Mouse (Mus musculus) embryonic facial prominence, embryonic 13.5 days (tissue): ENCODE results near the gene Gm13694. TPM values are rescaled to one million over a fixed set of nuclear protein-coding genes. Genes with fewer than 3 reads are reported as not detected.
"Not testable (repeated sequence)": the region's sequence is repeated elsewhere in the genome, so short reads cannot be mapped to it uniquely, and the experiment has no call there.

Experiments used
- ATAC-seq: fragments of 200-750 bp; cut with Nextera tagmentation; 2 replicates; pipeline ENCODE4 v1.8.0; 2017; ENCODE audit warnings: low read depth; ENCODE audit not compliant: insufficient number of reproducible peaks, insufficient read depth, low FRiP score, low TSS enrichment
- H3K27ac ChIP-seq: fragments of 300-500 bp; sonication (generic); 2 replicates; pipeline ENCODE4 v1.5.1; 2015; ENCODE audit warnings: moderate library complexity, mild to moderate bottlenecking, inconsistent platforms
- H3K27me3 ChIP-seq: fragments of 300-500 bp; sonication (generic); 2 replicates; pipeline ENCODE4 v1.6.1; 2015; ENCODE audit warnings: mild to moderate bottlenecking, inconsistent platforms
- H3K36me3 ChIP-seq: fragments of 300-500 bp; sonication (generic); 2 replicates; pipeline ENCODE4 v1.6.1; 2015; ENCODE audit warnings: mild to moderate bottlenecking, inconsistent platforms
- H3K4me1 ChIP-seq: fragments of 300-500 bp; sonication (generic); 2 replicates; pipeline ENCODE4 v1.6.1; 2015; ENCODE audit warnings: inconsistent platforms
- H3K4me2 ChIP-seq: fragments of 300-500 bp; sonication (generic); 2 replicates; pipeline ENCODE4 v1.6.1; 2015; ENCODE audit warnings: moderate library complexity, mild to moderate bottlenecking, inconsistent platforms
- H3K4me3 ChIP-seq: fragments of 300-500 bp; sonication (generic); 2 replicates; pipeline ENCODE4 v1.5.1; 2015; ENCODE audit warnings: mild to moderate bottlenecking, inconsistent platforms
- H3K9ac ChIP-seq: fragments of 300-500 bp; sonication (generic); 2 replicates; pipeline ENCODE4 v1.6.1; 2015; ENCODE audit warnings: mild to moderate bottlenecking, inconsistent platforms
- H3K9me3 ChIP-seq: fragments of 300-500 bp; sonication (generic); 2 replicates; pipeline ENCODE4 v1.6.1; 2016; ENCODE audit warnings: inconsistent platforms
- WGBS: fragments of 180-500 bp; shearing (Covaris S2); methylation state at CpG from one replicate; pipeline ENCODE4 v1.1.7; 2015; ENCODE audit warnings: mixed read lengths; 5-methylcytosine and 5-hydroxymethylcytosine counted together
- polyA plus RNA-seq: library from polyadenylated mRNA; unstranded; fragments of >200 nt; fragmentation: Nextera tagmentation; extraction: Ambion mirVana; gene quantifications from 2 replicates; pipeline ENCODE4 v1.2.1, GENCODE M21; 2015

Gene Gm13694
- not detected in 2 replicates for polyA plus RNA-seq

DNA sequence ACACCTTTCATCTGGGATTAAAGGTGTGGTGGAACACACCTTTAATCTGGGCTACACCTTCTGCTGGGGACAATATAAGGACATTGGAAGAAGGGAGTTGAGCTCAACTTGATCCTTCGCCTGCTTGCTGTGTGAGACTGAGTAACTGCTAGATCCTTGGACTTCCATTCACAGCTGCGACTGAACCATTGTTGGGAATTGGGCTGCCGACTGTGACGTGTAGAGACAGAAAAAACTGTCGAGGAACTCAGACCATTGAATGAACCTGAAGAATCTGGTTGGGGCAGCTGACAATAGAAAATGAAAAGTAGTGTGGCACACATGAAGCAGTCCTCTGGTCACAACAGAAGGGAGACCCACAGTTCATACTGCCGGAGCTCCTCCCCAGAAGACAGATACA is at the start of gene Gm13694:
Gene Gm13694, plus strand, starts transcription at position 301 of the 400 bp plus-strand sequence.
- not testable (repeated sequence) for H3K9me3 ChIP-seq, H3K4me1 ChIP-seq, H3K9ac ChIP-seq, ATAC-seq, H3K4me2 ChIP-seq, H3K4me3 ChIP-seq, H3K36me3 ChIP-seq, H3K27me3 ChIP-seq, H3K27ac ChIP-seq
- WGBS = no CpG with 5 or more reads among the region's 6 CpGs

DNA sequence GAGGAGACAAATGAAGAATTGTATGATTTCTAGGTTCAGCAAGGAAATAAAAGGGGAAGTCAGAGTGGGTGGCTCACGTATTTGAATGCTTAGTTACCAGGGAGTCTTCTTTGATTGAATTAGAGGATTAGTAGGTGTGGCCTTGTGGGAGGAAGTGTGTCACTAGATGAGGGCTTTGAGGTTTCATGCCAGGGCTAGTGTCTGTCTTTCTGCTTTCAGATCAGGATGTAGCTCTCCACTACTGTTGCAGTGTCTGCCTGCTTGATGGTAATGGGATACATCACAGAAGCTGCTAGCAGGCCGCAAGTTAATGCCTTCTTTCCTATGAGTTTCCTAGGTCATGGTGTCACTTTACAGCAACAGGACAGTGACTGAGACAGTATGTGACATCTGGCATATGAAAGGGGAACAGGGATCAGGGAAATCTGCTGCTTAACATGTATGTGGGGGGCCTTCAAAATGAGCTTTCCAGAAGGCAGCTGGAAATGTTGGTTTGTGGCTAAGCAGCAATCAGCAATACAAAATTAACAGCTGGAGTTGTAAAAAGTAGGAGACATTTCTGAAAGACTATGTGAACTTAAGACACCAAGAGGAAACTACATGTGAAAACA is 49.1 kb upstream of the Gm13694 start:
- Histone ChIP-seq H3K4me3 (no peak overlapping the region), H3K27ac (no peak overlapping the region), H3K36me3 (no peaks in the 10 kb centered on the region), H3K4me2 (no peak overlapping the region), H3K9me3 (no peaks in the 10 kb centered on the region), H3K4me1 (no peaks in the 10 kb centered on the region), H3K9ac (no peak overlapping the region), H3K27me3 (no peaks in the 10 kb centered on the region)
- ATAC-seq = no peak
- WGBS = 30% methylated on average over 2 of the region's 2 CpGs

DNA sequence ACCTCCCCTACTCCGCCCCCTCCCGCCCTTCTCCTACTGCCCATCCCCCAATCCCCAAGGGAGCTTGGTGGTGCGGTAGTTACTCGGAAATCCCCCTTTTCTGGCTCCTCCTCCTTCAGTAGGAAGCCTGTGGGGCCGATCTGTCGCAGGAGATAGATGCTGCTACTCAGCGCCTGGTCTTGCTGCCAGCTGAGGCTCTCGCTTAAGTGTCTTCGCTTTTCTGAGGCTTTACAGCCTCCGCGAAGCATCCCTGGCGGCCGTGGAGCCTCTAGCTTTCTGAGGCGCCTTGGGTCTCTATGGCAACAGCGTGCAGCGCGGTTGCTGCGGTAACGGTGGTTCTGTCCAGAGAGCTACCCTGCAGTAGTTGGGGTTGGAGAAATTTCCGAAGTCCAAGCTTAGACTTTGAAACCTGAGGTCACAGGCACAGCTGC is 37.8 kb upstream of the Gm13694 start, which contains the start of gene Zswim2:
Gene Zswim2, minus strand, starts transcription at position 298 of the 431 bp plus-strand sequence.
- Histone ChIP-seq H3K27ac (no peak within 1 kb of the TSS), H3K4me1 (peaks cover 6% of the 10 kb centered on the region), H3K36me3 (no peaks in the 10 kb centered on the region), H3K4me3 (peak within 1 kb of the TSS; percentile 38), H3K27me3 (no peaks in the 10 kb centered on the region), H3K9me3 (no peaks in the 10 kb centered on the region), H3K4me2 (peak within 1 kb of the TSS; percentile 65), H3K9ac (peak within 1 kb of the TSS; percentile 52)
- peak; percentile 56; the same call in 1 of the 2 replicates for ATAC-seq
- WGBS = under 1% methylated on average over 20 of the region's 20 CpGs

DNA sequence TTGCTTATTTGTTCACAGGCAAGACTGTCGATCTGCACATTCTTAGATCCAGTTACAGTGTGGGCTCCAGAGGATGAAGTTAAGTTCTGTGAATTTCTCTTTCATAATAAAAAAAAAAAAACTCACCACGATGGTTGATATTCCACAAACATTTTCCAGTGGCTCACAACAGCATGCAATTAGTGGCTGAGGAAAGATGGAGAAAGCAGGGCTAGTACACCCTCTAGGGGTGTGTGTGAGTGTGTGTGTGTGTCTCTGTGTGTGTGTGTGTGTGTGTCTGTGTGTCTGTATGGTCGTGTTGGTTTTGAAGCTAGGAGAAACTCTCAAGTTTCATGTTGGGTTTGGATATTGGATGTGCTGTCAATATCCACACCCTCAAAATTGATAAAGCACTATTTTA is 37.4 kb upstream of the Gm13694 start:
- Histone ChIP-seq H3K9ac (peak overlapping the region; percentile 52; the same call in 1 of the 2 replicates), H3K9me3 (no peaks in the 10 kb centered on the region), H3K27me3 (no peaks in the 10 kb centered on the region), H3K27ac (no peak overlapping the region), H3K4me2 (peak overlapping the region; percentile 65), H3K4me1 (peaks cover 6% of the 10 kb centered on the region), H3K4me3 (peak overlapping the region; percentile 38), H3K36me3 (no peaks in the 10 kb centered on the region)
- ATAC-seq = no peak
- WGBS = 26% methylated on average over 3 of the region's 3 CpGs

DNA sequence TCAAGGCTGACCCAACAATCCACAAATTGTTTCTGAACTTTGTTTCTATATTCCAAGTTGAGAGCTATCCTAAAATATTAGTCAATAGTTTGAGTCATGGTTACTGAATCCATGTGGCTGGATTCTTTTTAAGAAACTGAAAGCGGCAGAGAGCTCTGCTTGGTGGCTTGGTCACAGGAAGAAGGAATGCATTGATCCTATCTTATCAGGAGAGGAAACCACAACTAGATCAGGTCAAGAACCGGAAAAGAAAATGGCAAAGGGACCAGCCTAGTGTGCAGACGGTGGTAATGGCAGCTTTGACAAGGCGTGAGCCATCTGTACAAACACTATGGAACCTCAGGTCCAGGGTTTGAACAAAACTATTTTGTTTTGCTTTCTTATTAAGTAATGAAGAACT is 36.9 kb upstream of the Gm13694 start:
- Histone ChIP-seq H3K36me3 (no peaks in the 10 kb centered on the region), H3K9ac (no peak overlapping the region), H3K4me1 (peaks cover 6% of the 10 kb centered on the region), H3K27me3 (no peaks in the 10 kb centered on the region), H3K4me2 (no peak overlapping the region), H3K4me3 (no peak overlapping the region), H3K27ac (no peak overlapping the region), H3K9me3 (no peaks in the 10 kb centered on the region)
- no peak for ATAC-seq
- WGBS = 66% methylated on average over 4 of the region's 4 CpGs

DNA sequence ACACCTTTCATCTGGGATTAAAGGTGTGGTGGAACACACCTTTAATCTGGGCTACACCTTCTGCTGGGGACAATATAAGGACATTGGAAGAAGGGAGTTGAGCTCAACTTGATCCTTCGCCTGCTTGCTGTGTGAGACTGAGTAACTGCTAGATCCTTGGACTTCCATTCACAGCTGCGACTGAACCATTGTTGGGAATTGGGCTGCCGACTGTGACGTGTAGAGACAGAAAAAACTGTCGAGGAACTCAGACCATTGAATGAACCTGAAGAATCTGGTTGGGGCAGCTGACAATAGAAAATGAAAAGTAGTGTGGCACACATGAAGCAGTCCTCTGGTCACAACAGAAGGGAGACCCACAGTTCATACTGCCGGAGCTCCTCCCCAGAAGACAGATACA is 23.3 kb upstream of the Gm13694 start, which contains the start of gene Gm13698:
Gene Gm13698, plus strand, starts transcription at position 301 of the 400 bp plus-strand sequence.
- not testable (repeated sequence) for H3K4me3 ChIP-seq, H3K9ac ChIP-seq, H3K27ac ChIP-seq, H3K9me3 ChIP-seq, H3K27me3 ChIP-seq, ATAC-seq, H3K36me3 ChIP-seq, H3K4me1 ChIP-seq, H3K4me2 ChIP-seq
- WGBS = no CpG with 5 or more reads among the region's 6 CpGs

DNA sequence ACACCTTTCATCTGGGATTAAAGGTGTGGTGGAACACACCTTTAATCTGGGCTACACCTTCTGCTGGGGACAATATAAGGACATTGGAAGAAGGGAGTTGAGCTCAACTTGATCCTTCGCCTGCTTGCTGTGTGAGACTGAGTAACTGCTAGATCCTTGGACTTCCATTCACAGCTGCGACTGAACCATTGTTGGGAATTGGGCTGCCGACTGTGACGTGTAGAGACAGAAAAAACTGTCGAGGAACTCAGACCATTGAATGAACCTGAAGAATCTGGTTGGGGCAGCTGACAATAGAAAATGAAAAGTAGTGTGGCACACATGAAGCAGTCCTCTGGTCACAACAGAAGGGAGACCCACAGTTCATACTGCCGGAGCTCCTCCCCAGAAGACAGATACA is 17.5 kb upstream of the Gm13694 start, which contains the start of gene Gm13693:
Gene Gm13693, plus strand, starts transcription at position 301 of the 400 bp plus-strand sequence.
- not testable (repeated sequence) for H3K4me1 ChIP-seq

DNA sequence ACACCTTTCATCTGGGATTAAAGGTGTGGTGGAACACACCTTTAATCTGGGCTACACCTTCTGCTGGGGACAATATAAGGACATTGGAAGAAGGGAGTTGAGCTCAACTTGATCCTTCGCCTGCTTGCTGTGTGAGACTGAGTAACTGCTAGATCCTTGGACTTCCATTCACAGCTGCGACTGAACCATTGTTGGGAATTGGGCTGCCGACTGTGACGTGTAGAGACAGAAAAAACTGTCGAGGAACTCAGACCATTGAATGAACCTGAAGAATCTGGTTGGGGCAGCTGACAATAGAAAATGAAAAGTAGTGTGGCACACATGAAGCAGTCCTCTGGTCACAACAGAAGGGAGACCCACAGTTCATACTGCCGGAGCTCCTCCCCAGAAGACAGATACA is 11.7 kb upstream of the Gm13694 start, which contains the start of gene Gm13695:
Gene Gm13695, plus strand, starts transcription at position 301 of the 400 bp plus-strand sequence.
- H3K4me3 ChIP-seq, H3K4me2 ChIP-seq, ATAC-seq, H3K36me3 ChIP-seq, H3K9me3 ChIP-seq, H3K9ac ChIP-seq, H3K4me1 ChIP-seq, H3K27ac ChIP-seq, H3K27me3 ChIP-seq: not testable (repeated sequence)
- WGBS = no CpG with 5 or more reads among the region's 6 CpGs

More for the DNA sequence above, 17.5 kb upstream of the Gm13694 start, which contains the start of gene Gm13693:
- not testable (repeated sequence) for H3K9me3 ChIP-seq, H3K9ac ChIP-seq, H3K27ac ChIP-seq, H3K4me3 ChIP-seq, H3K27me3 ChIP-seq, H3K4me2 ChIP-seq, ATAC-seq, H3K36me3 ChIP-seq
- no CpG with 5 or more reads among the region's 6 CpGs for WGBS

DNA sequence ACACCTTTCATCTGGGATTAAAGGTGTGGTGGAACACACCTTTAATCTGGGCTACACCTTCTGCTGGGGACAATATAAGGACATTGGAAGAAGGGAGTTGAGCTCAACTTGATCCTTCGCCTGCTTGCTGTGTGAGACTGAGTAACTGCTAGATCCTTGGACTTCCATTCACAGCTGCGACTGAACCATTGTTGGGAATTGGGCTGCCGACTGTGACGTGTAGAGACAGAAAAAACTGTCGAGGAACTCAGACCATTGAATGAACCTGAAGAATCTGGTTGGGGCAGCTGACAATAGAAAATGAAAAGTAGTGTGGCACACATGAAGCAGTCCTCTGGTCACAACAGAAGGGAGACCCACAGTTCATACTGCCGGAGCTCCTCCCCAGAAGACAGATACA is 5.9 kb upstream of the Gm13694 start, which contains the start of gene Gm13696:
Gene Gm13696, plus strand, starts transcription at position 301 of the 400 bp plus-strand sequence.
- not testable (repeated sequence) for ATAC-seq, H3K27me3 ChIP-seq, H3K4me1 ChIP-seq, H3K9me3 ChIP-seq, H3K4me2 ChIP-seq, H3K36me3 ChIP-seq, H3K4me3 ChIP-seq, H3K27ac ChIP-seq, H3K9ac ChIP-seq
- WGBS = no CpG with 5 or more reads among the region's 6 CpGs

DNA sequence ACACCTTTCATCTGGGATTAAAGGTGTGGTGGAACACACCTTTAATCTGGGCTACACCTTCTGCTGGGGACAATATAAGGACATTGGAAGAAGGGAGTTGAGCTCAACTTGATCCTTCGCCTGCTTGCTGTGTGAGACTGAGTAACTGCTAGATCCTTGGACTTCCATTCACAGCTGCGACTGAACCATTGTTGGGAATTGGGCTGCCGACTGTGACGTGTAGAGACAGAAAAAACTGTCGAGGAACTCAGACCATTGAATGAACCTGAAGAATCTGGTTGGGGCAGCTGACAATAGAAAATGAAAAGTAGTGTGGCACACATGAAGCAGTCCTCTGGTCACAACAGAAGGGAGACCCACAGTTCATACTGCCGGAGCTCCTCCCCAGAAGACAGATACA is 5.7 kb downstream of the Gm13694 start, which contains the start of gene Gm13697:
Gene Gm13697, plus strand, starts transcription at position 301 of the 400 bp plus-strand sequence.
- WGBS = no CpG with 5 or more reads among the region's 6 CpGs
- not testable (repeated sequence) for H3K27ac ChIP-seq, H3K27me3 ChIP-seq, H3K4me1 ChIP-seq, ATAC-seq, H3K9ac ChIP-seq, H3K36me3 ChIP-seq, H3K9me3 ChIP-seq, H3K4me2 ChIP-seq, H3K4me3 ChIP-seq

DNA sequence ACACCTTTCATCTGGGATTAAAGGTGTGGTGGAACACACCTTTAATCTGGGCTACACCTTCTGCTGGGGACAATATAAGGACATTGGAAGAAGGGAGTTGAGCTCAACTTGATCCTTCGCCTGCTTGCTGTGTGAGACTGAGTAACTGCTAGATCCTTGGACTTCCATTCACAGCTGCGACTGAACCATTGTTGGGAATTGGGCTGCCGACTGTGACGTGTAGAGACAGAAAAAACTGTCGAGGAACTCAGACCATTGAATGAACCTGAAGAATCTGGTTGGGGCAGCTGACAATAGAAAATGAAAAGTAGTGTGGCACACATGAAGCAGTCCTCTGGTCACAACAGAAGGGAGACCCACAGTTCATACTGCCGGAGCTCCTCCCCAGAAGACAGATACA is 11.5 kb downstream of the Gm13694 start, which contains the start of gene Gm13691:
Gene Gm13691, plus strand, starts transcription at position 301 of the 400 bp plus-strand sequence.
- not testable (repeated sequence) for H3K9me3 ChIP-seq, H3K4me1 ChIP-seq

DNA sequence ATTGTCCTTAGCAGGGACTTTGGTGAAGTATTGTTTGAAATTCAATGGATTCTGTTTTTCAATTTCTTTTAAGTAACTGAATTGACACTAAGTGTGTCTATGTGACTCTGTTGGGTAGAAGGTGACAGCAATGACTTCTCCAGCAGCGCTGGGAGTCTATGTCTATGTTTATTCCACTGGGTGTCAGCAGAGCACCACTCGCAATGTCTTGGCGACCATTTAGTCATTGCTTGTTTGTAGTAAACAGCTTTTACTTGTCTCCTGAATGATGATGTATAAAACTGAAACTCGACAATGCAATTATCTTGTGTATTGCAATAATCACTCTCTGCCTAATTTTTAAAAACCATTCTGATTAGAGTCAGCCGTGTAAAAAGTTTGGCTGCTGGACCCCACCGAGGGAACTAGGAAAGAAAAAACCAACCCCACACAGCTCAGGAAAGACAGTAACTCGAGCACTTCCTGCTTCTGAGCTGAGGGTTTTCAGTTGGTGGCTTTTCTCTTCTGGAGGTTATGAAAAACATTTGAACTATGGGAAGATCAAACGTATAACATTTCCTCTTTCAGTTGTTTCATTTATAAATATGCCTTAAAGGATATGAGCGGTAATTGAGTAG is 15.0 kb downstream of the Gm13694 start:
- not testable (repeated sequence) for H3K4me1 ChIP-seq
- WGBS = 17% methylated on average over 8 of the region's 9 CpGs

More for the DNA sequence above, 11.5 kb downstream of the Gm13694 start, which contains the start of gene Gm13691:
- H3K9ac ChIP-seq, ATAC-seq, H3K4me2 ChIP-seq, H3K27ac ChIP-seq, H3K27me3 ChIP-seq, H3K36me3 ChIP-seq, H3K4me3 ChIP-seq: not testable (repeated sequence)
- no CpG with 5 or more reads among the region's 6 CpGs for WGBS

More for the DNA sequence above, 15.0 kb downstream of the Gm13694 start:
- H3K4me2 ChIP-seq = peak overlapping the region; percentile 31
- not testable (repeated sequence) for ATAC-seq, H3K27ac ChIP-seq, H3K4me3 ChIP-seq, H3K36me3 ChIP-seq, H3K9ac ChIP-seq, H3K27me3 ChIP-seq, H3K9me3 ChIP-seq
